Mouse (Mus musculus): ENCODE results near the gene Mmp14. TPM values are rescaled to one million over a fixed set of nuclear protein-coding genes. Genes with fewer than 3 reads are reported as not detected.

Gene Mmp14
- polyA plus RNA-seq, 1 experiment: 118 TPM

DNA sequence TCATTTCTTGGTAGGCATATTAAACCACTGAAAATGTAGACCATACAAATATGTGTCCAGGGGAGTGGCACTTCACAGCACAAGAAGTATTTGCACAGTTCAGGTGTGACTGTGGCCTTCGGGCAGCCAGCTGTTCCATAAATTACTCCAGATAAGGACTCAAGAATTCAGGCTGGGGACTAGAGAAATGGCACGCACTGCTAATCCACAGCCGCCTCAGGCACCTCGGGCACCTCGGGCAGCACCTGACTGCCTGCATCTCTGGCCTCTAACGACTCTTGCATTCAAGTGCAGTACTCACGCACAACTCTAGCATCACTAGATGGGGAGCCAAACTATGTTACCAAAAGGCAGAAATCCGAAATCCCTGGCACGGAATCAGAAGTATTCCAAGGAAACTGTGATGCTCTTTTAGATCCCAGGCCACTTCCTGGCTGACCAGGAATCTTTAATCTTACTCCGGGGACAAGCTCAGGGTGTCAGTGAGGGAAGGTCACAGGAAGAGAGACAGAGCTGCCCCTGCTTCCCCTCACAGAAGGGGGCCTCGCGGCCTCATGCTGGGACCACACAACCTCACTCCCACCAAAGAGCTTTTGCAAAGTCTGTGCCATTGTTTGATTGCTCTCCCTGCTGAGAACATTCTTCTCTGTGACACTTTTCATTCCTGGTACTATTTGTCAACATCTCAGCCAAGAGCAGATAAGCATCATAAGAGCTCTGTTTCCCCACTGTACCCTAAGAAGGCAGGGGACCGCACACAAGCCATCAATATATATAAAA lies 16.0 kb upstream of the Mmp14 start:
- Histone ChIP-seq H3K79me2 (ENCODE audit: control insufficient read depth, insufficient read depth) (no peaks in the 10 kb centered on the region), H3K36me3 (ENCODE audit: control insufficient read depth, insufficient read depth) (no peaks in the 10 kb centered on the region), H3ac (ENCODE audit: control insufficient read depth, insufficient read length, low read depth) (no peak overlapping the region), H3K27me3 (ENCODE audit: control insufficient read depth, insufficient read depth, insufficient read length) (no peaks in the 10 kb centered on the region), H3K4me3 (ENCODE audit: insufficient read depth, poor library complexity, severe bottlenecking) (no peak overlapping the region), H3K79me3 (ENCODE audit: low read depth) (no peaks in the 10 kb centered on the region)
- TF ChIP-seq CEBPB (IDR thresholded peaks at IDR 0.05; ENCODE audit: low read depth) (no peak), FOSL1 (IDR thresholded peaks at IDR 0.05; ENCODE audit: insufficient read depth, low read length, poor library complexity, severe bottlenecking) (no peak), USF1 (IDR thresholded peaks at IDR 0.05; ENCODE audit: low read depth) (no peak), CTCF (IDR thresholded peaks at IDR 0.05; ENCODE audit: control insufficient read depth, insufficient read depth, insufficient read length) (no peak), MYOG (IDR thresholded peaks at IDR 0.05; ENCODE audit: control insufficient read depth, extremely low read depth, insufficient read length) (no peak), MAX (IDR thresholded peaks at IDR 0.05) (no peak), MYOD1 (IDR thresholded peaks at IDR 0.05; ENCODE audit: control insufficient read depth, insufficient read length, low read depth) (no peak)

DNA sequence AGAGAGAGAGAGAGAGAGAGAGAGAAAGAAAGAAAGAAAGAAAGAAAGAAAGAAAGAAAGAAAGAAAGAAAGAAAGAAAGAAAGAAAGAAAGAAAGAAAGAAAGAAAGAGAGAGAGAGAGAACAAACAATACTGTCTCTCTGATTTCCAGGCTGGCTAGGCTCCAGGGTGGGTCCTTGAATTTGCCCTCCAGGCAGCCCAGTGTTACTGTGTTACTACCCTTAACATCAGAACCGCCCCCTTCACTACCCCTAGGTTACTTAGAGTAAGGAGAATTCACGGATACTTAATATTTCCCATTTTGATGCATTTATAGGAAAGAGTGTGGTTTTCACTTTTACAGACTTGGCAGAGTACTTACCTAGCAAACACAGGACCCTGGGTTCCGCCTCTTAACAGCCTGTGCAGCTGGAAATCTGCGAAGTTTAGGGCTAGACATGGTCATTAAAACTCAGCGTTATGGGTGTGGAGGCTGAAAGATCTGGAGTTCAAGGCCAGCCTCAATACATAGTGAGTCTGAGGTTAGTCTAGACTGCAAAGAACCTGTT lies 15.1 kb upstream of the Mmp14 start:
- no peaks in the 10 kb centered on the region for H3K36me3 ChIP-seq (ENCODE audit: control insufficient read depth, insufficient read depth)

DNA sequence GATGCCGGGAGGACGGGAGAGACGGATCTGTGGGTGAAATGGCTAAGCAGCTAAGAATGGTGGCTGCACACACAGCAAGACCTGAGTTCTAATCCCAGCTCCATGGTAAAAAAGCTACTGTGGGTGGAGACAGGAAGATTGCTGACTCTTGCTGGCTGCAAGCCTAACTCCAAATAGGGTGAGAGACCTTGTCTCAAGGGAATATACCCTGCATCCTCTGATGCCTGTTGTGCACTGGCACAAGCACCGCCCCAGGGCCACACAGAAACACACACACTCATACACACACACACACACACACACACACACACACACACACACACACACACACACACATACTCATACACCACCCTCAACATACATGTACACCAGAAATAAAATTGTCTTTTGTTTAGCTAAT lies 14.6 kb upstream of the Mmp14 start:
- no peaks in the 10 kb centered on the region for H3K27me3 ChIP-seq (ENCODE audit: control insufficient read depth, insufficient read depth, insufficient read length)
- H3K79me3 ChIP-seq (ENCODE audit: low read depth): no peaks in the 10 kb centered on the region
- H3ac ChIP-seq (ENCODE audit: control insufficient read depth, insufficient read length, low read depth): no peak overlapping the region
- no peak for TF ChIP-seq MYOG (IDR thresholded peaks at IDR 0.05; ENCODE audit: control insufficient read depth, extremely low read depth, insufficient read length)
- TF ChIP-seq USF1 (IDR thresholded peaks at IDR 0.05; ENCODE audit: low read depth): no peak
- no peak for TF ChIP-seq MAX (IDR thresholded peaks at IDR 0.05)
- TF ChIP-seq CEBPB (IDR thresholded peaks at IDR 0.05; ENCODE audit: low read depth): no peak
- no peaks in the 10 kb centered on the region for H3K36me3 ChIP-seq (ENCODE audit: control insufficient read depth, insufficient read depth)
- no peak overlapping the region for H3K4me3 ChIP-seq (ENCODE audit: insufficient read depth, poor library complexity, severe bottlenecking)
- no peaks in the 10 kb centered on the region for H3K79me2 ChIP-seq (ENCODE audit: control insufficient read depth, insufficient read depth)

More for the DNA sequence above, 15.1 kb upstream of the Mmp14 start:
- TF ChIP-seq USF1 (IDR thresholded peaks at IDR 0.05; ENCODE audit: low read depth): no peak
- no peak for TF ChIP-seq CEBPB (IDR thresholded peaks at IDR 0.05; ENCODE audit: low read depth)
- TF ChIP-seq CTCF (IDR thresholded peaks at IDR 0.05; ENCODE audit: control insufficient read depth, insufficient read depth, insufficient read length): no peak
- no peak for TF ChIP-seq FOSL1 (IDR thresholded peaks at IDR 0.05; ENCODE audit: insufficient read depth, low read length, poor library complexity, severe bottlenecking)
- TF ChIP-seq MYOD1 (IDR thresholded peaks at IDR 0.05; ENCODE audit: control insufficient read depth, insufficient read length, low read depth): no peak
- TF ChIP-seq MAX (IDR thresholded peaks at IDR 0.05): no peak
- no peak for TF ChIP-seq MYOG (IDR thresholded peaks at IDR 0.05; ENCODE audit: control insufficient read depth, extremely low read depth, insufficient read length)
- no peak overlapping the region for H3ac ChIP-seq (ENCODE audit: control insufficient read depth, insufficient read length, low read depth)
- no peak overlapping the region for H3K4me3 ChIP-seq (ENCODE audit: insufficient read depth, poor library complexity, severe bottlenecking)
- H3K27me3 ChIP-seq (ENCODE audit: control insufficient read depth, insufficient read depth, insufficient read length): no peaks in the 10 kb centered on the region
- H3K79me2 ChIP-seq (ENCODE audit: control insufficient read depth, insufficient read depth): no peaks in the 10 kb centered on the region
- no peaks in the 10 kb centered on the region for H3K79me3 ChIP-seq (ENCODE audit: low read depth)

DNA sequence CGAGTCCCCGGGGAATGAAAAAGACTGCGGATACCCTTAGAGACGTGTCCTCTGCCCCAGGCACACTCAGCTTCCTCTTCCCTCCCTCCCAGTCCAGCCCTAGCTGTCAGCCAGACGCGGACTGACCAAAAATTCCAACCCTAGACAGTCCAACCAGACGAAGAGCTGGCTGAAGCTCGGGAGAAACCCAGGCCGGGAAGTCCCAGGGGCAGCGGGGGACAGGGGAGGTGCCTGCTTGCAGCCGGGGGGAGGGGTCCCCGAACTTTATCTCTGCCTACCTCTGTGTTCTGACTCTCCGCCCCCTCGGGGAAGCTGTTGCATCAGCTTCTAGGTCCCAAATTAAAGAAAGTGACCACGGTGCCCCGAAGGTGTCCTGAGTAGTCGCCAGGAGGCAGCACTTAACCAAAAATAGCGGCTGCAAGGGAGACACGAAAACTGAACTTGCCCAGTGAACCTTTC lies 13.8 kb upstream of the Mmp14 start, which contains the start of gene Slc7a7:
TSS of gene Slc7a7 (minus strand) at position 158 of the 459 bp plus-strand sequence.
- Histone ChIP-seq H3K79me3 (ENCODE audit: low read depth) (no peaks in the 10 kb centered on the region), H3ac (ENCODE audit: control insufficient read depth, insufficient read length, low read depth) (no peak within 1 kb of the TSS), H3K79me2 (ENCODE audit: control insufficient read depth, insufficient read depth) (no peaks in the 10 kb centered on the region), H3K36me3 (ENCODE audit: control insufficient read depth, insufficient read depth) (no peaks in the 10 kb centered on the region), H3K4me3 (ENCODE audit: insufficient read depth, poor library complexity, severe bottlenecking) (no peak within 1 kb of the TSS), H3K27me3 (ENCODE audit: control insufficient read depth, insufficient read depth, insufficient read length) (no peaks in the 10 kb centered on the region)
- TF ChIP-seq MYOG (IDR thresholded peaks at IDR 0.05; ENCODE audit: control insufficient read depth, extremely low read depth, insufficient read length) (no peak), FOSL1 (IDR thresholded peaks at IDR 0.05; ENCODE audit: insufficient read depth, low read length, poor library complexity, severe bottlenecking) (no peak)

DNA sequence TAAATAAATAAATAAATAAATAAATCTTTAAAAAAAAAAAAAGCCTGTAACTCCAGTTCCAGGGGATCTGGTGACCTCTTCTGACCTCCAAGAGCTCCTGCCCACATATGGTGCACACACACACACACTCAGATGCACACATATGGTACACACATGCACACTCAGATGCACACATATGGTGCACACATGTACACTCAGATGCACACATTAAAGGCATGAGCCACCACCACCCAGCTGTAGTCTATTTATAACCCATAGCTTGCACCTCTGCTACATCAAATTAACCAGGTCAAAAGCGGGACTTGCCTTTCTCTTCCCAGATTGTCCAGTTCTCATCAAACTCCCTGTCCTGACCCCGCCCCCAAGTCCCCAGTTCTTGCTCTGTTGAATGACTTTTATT lies 10.4 kb upstream of the Mmp14 start:
- TF ChIP-seq CTCF (IDR thresholded peaks at IDR 0.05; ENCODE audit: control insufficient read depth, insufficient read depth, insufficient read length) (no peak), MYOD1 (IDR thresholded peaks at IDR 0.05; ENCODE audit: control insufficient read depth, insufficient read length, low read depth) (no peak), USF1 (IDR thresholded peaks at IDR 0.05; ENCODE audit: low read depth) (no peak), MYOG (IDR thresholded peaks at IDR 0.05; ENCODE audit: control insufficient read depth, extremely low read depth, insufficient read length) (no peak), FOSL1 (IDR thresholded peaks at IDR 0.05; ENCODE audit: insufficient read depth, low read length, poor library complexity, severe bottlenecking) (no peak), CEBPB (IDR thresholded peaks at IDR 0.05; ENCODE audit: low read depth) (no peak), MAX (IDR thresholded peaks at IDR 0.05) (no peak)
- Histone ChIP-seq H3K79me3 (ENCODE audit: low read depth) (peaks cover 2% of the 10 kb centered on the region), H3K27me3 (ENCODE audit: control insufficient read depth, insufficient read depth, insufficient read length) (no peaks in the 10 kb centered on the region), H3K36me3 (ENCODE audit: control insufficient read depth, insufficient read depth) (no peaks in the 10 kb centered on the region), H3K4me3 (ENCODE audit: insufficient read depth, poor library complexity, severe bottlenecking) (no peak overlapping the region), H3K79me2 (ENCODE audit: control insufficient read depth, insufficient read depth) (no peaks in the 10 kb centered on the region), H3ac (ENCODE audit: control insufficient read depth, insufficient read length, low read depth) (no peak overlapping the region)

Data from C2C12 (cell line).